Mouse (Mus musculus) stomach, postnatal 0 days (tissue): ENCODE measurements at regions not wholly inside any gene's neighbourhood (a gene's known extent, or its start where the extent isn't known, plus 50 kb on each side); places are given as distances from the start of the nearest gene placed in this dataset.
"Not testable (repeated sequence)": the region's sequence is repeated elsewhere in the genome, so short reads cannot be mapped to it uniquely, and the experiment has no call there.

Experiments used
- CTCF ChIP-seq: IDR thresholded peaks from 2 replicates; pipeline ENCODE4 v1.5.1; 2016; ENCODE audit warnings: antibody characterized with exemption, low read depth, mild to moderate bottlenecking, moderate library complexity
- EP300 ChIP-seq: optimal IDR thresholded peaks from 2 replicates; pipeline ENCODE3; 2016; ENCODE audit warnings: antibody characterized with exemption

DNA sequence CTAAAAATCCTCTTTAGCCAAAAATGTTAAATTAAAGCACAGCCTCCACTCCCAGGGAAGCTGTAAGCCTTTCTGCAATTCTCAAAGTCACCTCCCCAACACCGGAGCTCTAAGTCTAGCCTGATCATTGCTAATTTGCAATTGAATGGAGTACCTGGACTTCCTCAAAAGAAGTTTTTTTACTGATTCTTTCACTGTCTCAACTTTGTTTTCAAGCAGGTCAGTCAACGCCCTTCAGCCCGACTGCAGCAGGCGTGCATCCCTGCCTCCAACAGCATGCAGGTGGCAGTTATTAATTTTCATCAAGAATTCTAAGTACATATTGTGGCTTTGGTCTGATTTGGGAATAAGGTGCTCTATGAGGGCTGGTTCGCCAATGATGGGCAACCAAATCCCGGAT lies 589.0 kb upstream of the Cadm2 start:
- TF ChIP-seq CTCF, EP300: not testable (repeated sequence)
